Mouse (Mus musculus) forebrain, embryonic 15.5 days (tissue): Measurements from ENCODE around the gene Nmt1. TPM values are rescaled to one million over a fixed set of nuclear protein-coding genes. Genes with fewer than 3 reads are reported as not detected.

Experiments used
- ATAC-seq: fragments of 200-750 bp; cut with Nextera tagmentation; replicated peaks from 2 replicates; pipeline ENCODE4 v1.8.0; 2017; ENCODE audit warnings: mild to moderate bottlenecking, moderate TSS enrichment, moderate library complexity
- H3K27ac ChIP-seq: fragments of 300-500 bp; sonication (generic); replicated peaks from 2 replicates; pipeline ENCODE4 v1.5.1; 2015; ENCODE audit warnings: mild to moderate bottlenecking, inconsistent platforms
- H3K27me3 ChIP-seq: fragments of 300-500 bp; sonication (generic); 2 replicates; pipeline ENCODE4 v1.6.1; 2015; ENCODE audit warnings: inconsistent platforms
- H3K36me3 ChIP-seq: fragments of 300-500 bp; sonication (generic); 2 replicates; pipeline ENCODE4 v1.6.1; 2015; ENCODE audit warnings: mild to moderate bottlenecking, inconsistent platforms
- H3K4me1 ChIP-seq: fragments of 300-500 bp; sonication (generic); 2 replicates; pipeline ENCODE4 v1.6.1; 2015; ENCODE audit warnings: inconsistent platforms
- H3K4me2 ChIP-seq: fragments of 300-500 bp; sonication (generic); replicated peaks from 2 replicates; pipeline ENCODE4 v1.6.1; 2015; ENCODE audit warnings: mild to moderate bottlenecking, inconsistent platforms
- H3K4me3 ChIP-seq: fragments of 300-500 bp; sonication (generic); 2 replicates; pipeline ENCODE4 v1.5.1; 2015; ENCODE audit warnings: mild to moderate bottlenecking, inconsistent platforms
- H3K9ac ChIP-seq: fragments of 300-500 bp; sonication (generic); replicated peaks from 2 replicates; pipeline ENCODE4 v1.6.1; 2015; ENCODE audit warnings: mild to moderate bottlenecking, inconsistent platforms
- H3K9me3 ChIP-seq: fragments of 300-500 bp; sonication (generic); 2 replicates; pipeline ENCODE4 v1.6.1; 2016; ENCODE audit warnings: inconsistent platforms
- WGBS: fragments of 180-500 bp; shearing (Covaris S2); methylation state at CpG from one replicate; pipeline ENCODE4 v1.1.7; 2015; ENCODE audit warnings: mixed read lengths; 5-methylcytosine and 5-hydroxymethylcytosine counted together
- microRNA-seq: library from miRNA; unstranded; fragments of <30 nt; microRNA quantifications from one replicate; pipeline ENCODE4, GENCODE M21; 2016
- polyA plus RNA-seq: library from polyadenylated mRNA; unstranded; fragments of >200 nt; fragmentation: Nextera tagmentation; extraction: Ambion mirVana; gene quantifications from 2 replicates; pipeline ENCODE4 v1.2.1, GENCODE M21; 2015

The Nmt1 gene
- polyA plus RNA-seq, 1 experiment from 2014 or later: 41.0 TPM

DNA sequence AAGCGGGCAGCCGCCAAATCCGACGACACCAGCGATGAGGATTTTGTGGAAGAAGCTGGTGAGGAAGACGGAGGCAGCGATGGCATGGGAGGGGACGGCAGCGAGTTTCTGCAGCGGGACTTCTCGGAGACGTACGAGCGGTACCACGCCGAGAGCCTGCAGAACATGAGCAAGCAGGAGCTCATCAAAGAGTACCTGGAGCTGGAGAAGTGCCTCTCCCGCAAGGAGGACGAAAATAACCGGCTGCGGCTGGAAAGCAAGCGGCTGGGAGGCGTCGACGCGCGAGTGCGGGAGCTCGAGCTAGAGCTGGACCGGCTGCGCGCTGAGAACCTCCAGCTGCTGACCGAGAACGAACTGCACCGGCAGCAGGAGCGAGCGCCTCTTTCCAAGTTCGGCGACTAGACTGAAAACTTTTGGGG, 89.6 kb downstream of the Nmt1 start:
- peak overlapping the region; percentile 69 for H3K4me3 ChIP-seq
- peak overlapping the region; percentile 97 for H3K27ac ChIP-seq
- ATAC-seq: no peak
- H3K9ac ChIP-seq: peak overlapping the region; percentile 49
- peaks cover 40% of the 10 kb centered on the region for H3K4me1 ChIP-seq
- H3K27me3 ChIP-seq: peaks cover 10% of the 10 kb centered on the region; the same call in 1 of the 2 replicates
- H3K36me3 ChIP-seq: no peaks in the 10 kb centered on the region
- peak overlapping the region; percentile 75 for H3K4me2 ChIP-seq
- under 1% methylated on average over 38 of the region's 38 CpGs for WGBS
- H3K9me3 ChIP-seq: no peaks in the 10 kb centered on the region

Small RNAs within 50 kb of the gene (microRNA-seq; reads per million reads assigned to microRNA genes)
- 0.66 reads per million for gene Mir6931

Other genes starting within 250 kb of the Nmt1 start
- gene Gjc1, start 208.5 kb upstream of the Nmt1 start, polyA plus RNA-seq: 54.4 and 55.0 TPM in 2 replicates
- gene Higd1b, start 192.3 kb upstream of the Nmt1 start, polyA plus RNA-seq: 12.8 and 13.0 TPM in 2 replicates
- gene Eftud2, start 147.2 kb upstream of the Nmt1 start, polyA plus RNA-seq: 182 and 183 TPM in 2 replicates
- 2.1 and 2.9 TPM in 2 replicates for gene Ccdc103, start 147.0 kb upstream of the Nmt1 start, polyA plus RNA-seq
- gene Fam187a, start 143.0 kb upstream of the Nmt1 start, polyA plus RNA-seq: 0.11 TPM in 1 of 2 replicates, not detected in the other
- 0.88 and 0.93 TPM in 2 replicates for gene Gfap, start 127.3 kb upstream of the Nmt1 start, polyA plus RNA-seq
- 5.3 and 6.6 TPM in 2 replicates for gene Kif18b, start 103.1 kb upstream of the Nmt1 start, polyA plus RNA-seq
- 1.8 and 1.9 TPM in 2 replicates for gene C1ql1, start 81.5 kb upstream of the Nmt1 start, polyA plus RNA-seq
- 152 and 168 TPM in 2 replicates for gene Dcakd, start 143 bp downstream of the Nmt1 start, polyA plus RNA-seq
- gene Plcd3, start 73.5 kb downstream of the Nmt1 start, polyA plus RNA-seq: 1.9 and 2.3 TPM in 2 replicates
- 14.6 and 14.8 TPM in 2 replicates for gene Acbd4, start 73.5 kb downstream of the Nmt1 start, polyA plus RNA-seq
- 3.4 and 3.8 TPM in 2 replicates for gene Hexim1, start 88.0 kb downstream of the Nmt1 start, polyA plus RNA-seq
- 20.8 and 23.8 TPM in 2 replicates for gene Hexim2, start 104.2 kb downstream of the Nmt1 start, polyA plus RNA-seq
- gene Fmnl1, start 142.9 kb downstream of the Nmt1 start, polyA plus RNA-seq: 1.7 and 3.1 TPM in 2 replicates
- 0.75 and 0.98 TPM in 2 replicates for gene 1700023F06Rik, start 180.4 kb downstream of the Nmt1 start, polyA plus RNA-seq
- gene Spata32, start 190.2 kb downstream of the Nmt1 start, polyA plus RNA-seq: 0.15 and 0.38 TPM in 2 replicates
- gene Map3k14, start 239.3 kb downstream of the Nmt1 start, polyA plus RNA-seq: 3.7 and 3.9 TPM in 2 replicates